Mouse (Mus musculus): ENCODE results near the gene Cntnap1.
A peak's percentile ranks its signal among the peaks of the same experiment; 100 is the strongest.

The Cntnap1 gene

DNA sequence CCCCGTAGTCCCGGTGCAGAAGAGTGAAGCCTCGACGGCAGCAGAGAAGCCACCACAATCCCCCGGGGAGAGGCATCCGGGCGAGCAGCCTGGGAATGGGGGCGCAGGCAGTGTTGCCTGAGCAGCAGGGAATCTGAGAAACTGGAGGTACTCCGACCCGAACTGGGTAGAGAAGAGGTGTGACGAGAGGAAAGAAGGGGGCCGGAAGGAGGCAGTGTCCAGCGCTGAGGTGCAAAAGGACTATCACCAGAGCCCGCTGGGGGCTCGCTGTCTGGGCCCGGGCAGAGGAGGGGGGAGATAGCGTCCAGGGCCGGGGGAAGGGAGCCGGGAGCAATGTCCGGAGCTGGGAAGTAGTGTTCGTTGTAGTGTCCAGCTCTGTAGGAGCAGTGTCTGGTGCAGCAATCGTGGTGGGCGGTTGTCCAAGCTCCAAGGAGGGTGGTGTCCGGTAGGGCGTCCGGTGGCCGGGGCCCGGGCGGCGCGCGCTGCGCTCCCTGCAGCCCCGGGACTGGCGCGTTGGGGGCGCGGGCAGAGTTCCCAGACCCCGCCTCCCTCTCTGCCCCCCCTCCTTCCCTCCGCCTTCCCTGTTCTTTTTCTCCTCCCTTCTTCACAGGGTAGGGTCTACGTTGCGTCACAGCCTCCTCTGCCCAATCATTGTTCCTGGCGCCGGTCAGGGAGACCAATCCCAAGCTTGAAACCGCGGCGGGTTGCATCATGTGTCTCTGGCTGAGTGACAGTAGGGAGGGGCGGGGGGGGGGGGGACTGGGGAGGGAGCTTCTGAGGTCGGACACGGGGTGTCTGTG lies 688 bp downstream of the Cntnap1 start, which contains the start of gene Plekhh3:
TSS of gene Plekhh3 (minus strand) at position 541 of the 800 bp plus-strand sequence.
- DNase-seq (ENCODE audit: low spot score): peak; percentile 97

GRCm38 (mm10) chr11:101171721-101172433 lies 1.6 kb downstream of the Cntnap1 start:
- peak; percentile 73 for DNase-seq (ENCODE audit: low spot score)

- DNase-seq (ENCODE audit: low spot score): no peak
Measured at GRCm38 (mm10) chr11:101172434-101172815, 2.1 kb downstream of the Cntnap1 start.

GRCm38 (mm10) chr11:101173112-101173511 lies 2.8 kb downstream of the Cntnap1 start:
- no peak for DNase-seq (ENCODE audit: low spot score)

- DNase-seq (ENCODE audit: low spot score): peak; percentile 73
Measured at GRCm38 (mm10) chr11:101173631-101174388, 3.5 kb downstream of the Cntnap1 start.

- no peak for DNase-seq (ENCODE audit: low spot score)
Measured at GRCm38 (mm10) chr11:101174389-101174745, 4.0 kb downstream of the Cntnap1 start.

GRCm38 (mm10) chr11:101174851-101175628 lies 4.7 kb downstream of the Cntnap1 start, which contains the start of gene Ccr10:
Ccr10 (minus strand) TSS chr11:101175443.
- DNase-seq (ENCODE audit: low spot score): no peak

DNA sequence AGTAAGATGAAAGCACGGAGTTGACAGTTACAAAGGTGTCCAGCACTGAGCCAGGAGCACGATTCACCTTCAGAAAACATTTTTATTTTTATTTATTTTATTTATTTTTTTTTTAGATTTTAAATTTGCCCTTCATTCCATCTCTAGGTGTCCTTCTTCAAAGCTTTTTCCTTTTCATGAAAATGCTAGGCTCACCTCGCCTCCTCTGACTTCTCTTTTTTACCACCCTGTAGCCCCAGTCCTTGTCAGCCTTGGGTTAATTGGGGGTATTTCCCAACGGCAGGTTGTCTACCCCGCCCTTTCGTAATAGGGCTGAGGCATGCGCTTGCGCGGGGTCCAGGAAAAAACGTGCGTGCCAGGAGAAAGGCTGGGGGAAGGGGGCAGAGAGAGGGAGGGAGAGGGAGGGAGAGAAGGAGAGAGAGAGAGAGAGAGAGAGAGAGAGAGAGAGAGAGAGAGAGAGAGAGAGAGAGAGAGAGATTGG lies 5.4 kb downstream of the Cntnap1 start:
- no peak for DNase-seq (ENCODE audit: low spot score)

- DNase-seq (ENCODE audit: low spot score): no peak
Measured at GRCm38 (mm10) chr11:101176117-101176691, 5.9 kb downstream of the Cntnap1 start.

- peak; percentile 80 for DNase-seq (ENCODE audit: low spot score)
Measured at GRCm38 (mm10) chr11:101176933-101177773, 6.8 kb downstream of the Cntnap1 start.

DNA sequence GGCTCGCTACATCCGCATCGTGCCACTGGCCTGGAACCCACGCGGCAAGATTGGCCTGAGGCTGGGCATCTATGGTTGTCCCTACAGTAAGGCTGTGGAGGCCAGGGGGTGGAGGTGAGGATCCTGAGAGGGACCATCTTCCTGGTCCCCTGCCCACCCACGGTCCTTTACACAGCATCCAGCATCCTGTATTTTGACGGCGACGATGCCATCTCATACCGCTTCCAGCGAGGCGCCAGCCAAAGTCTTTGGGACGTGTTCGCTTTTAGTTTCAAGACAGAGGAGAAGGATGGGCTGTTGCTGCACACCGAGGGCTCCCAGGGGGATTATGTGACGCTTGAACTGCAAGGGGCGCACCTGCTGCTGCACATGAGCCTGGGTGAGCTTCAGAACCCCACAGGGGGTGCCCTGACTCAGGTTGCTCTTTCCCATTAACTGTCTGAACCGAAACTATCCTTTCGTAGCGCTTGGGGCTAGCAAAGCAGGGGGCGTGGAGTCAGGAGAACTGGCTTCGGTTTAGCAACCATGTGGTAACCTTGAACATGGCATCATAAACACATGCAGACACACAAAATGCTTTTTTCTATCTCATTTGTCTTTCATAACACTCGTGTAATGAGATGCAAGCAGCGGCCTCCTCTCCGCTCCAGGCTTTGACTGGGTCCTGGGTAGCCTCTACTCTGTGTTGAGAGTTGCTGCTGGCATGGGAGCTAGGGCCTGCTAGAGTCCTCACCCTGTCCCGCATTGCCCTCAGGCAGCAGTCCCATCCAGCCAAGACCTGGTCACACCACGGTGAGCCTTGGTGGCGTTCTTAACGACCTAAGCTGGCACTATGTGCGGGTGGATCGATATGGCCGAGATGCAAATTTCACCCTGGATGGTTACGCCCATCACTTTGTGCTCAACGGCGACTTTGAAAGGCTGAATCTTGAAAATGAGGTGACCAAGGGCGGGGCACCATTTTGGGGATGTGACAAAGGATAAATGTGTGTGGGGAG lies 8.0 kb downstream of the Cntnap1 start:
- no peak for DNase-seq (ENCODE audit: low spot score)

DNA sequence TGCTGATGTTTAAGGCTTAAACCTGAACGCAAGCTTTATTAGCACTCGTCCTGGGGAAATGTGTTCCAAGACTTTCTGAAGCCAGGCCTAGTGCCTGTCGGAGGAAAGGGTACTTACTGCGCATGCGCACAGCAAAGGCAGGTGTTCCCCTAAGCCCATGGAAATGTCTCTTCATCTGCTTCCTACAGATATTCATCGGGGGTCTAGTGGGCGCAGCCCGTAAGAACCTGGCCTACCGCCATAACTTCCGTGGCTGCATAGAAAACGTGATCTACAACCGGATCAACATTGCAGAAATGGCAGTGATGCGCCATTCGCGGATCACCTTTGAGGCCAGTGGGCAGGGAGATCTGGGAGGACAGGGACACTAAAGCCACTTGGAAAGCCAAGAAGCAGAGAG lies 9.0 kb downstream of the Cntnap1 start:
- no peak for DNase-seq (ENCODE audit: low spot score)

DNA sequence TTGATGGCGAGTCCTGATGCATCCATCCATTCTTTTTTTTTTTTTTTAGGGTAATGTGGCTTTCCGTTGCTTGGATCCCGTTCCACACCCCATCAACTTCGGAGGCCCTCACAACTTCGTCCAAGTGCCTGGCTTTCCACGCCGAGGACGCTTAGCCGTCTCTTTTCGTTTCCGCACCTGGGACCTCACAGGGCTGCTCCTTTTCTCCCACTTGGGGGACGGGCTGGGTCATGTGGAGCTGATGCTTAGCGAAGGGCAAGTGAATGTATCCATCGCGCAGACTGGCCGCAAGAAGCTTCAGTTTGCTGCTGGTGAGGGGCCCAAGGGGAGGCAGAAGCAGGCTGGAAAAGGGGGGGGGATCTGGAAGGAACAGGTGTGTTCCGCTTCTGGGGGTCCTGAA lies 9.9 kb downstream of the Cntnap1 start:
- no peak for DNase-seq (ENCODE audit: low spot score)

DNA sequence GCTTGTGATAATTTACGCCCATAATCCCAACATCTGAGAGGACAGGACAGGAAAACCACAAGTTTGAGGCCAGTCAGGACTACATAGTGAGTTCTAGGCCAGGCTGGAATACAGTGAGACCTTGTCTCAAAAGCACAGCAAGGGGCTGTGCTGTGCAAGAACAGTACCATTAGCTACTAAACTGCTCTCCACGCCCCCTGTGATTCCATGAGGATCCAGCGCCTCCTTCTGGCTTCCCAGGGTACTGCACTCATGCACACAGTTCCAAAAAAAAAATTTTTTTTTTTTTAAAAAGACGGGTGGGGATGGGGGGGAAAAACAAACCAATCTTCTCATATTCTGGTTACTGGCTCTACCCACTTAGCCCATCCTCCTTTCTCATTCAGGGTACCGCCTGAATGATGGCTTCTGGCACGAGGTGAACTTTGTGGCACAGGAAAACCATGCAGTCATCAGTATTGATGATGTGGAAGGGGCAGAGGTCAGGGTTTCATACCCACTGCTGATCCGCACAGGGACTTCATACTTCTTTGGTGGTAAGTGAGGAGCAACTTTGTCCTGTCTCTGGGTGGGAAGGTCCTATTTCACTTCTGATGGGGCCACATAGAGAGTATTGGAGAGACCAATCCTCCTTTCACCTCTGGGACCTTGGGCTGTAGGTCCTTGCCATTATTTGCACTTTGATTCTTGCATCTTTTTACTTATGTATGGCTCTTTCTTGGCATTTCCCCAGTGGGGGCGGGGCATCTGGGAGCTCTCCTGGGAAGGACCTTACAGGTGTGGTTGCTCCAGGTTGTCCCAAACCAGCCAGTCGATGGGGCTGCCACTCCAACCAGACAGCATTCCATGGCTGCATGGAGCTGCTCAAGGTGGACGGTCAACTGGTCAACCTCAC lies 10.8 kb downstream of the Cntnap1 start:
- DNase-seq (ENCODE audit: low spot score): no peak

- no peak for DNase-seq (ENCODE audit: low spot score)
Measured at GRCm38 (mm10) chr11:101181961-101182360, 11.6 kb downstream of the Cntnap1 start.

DNA sequence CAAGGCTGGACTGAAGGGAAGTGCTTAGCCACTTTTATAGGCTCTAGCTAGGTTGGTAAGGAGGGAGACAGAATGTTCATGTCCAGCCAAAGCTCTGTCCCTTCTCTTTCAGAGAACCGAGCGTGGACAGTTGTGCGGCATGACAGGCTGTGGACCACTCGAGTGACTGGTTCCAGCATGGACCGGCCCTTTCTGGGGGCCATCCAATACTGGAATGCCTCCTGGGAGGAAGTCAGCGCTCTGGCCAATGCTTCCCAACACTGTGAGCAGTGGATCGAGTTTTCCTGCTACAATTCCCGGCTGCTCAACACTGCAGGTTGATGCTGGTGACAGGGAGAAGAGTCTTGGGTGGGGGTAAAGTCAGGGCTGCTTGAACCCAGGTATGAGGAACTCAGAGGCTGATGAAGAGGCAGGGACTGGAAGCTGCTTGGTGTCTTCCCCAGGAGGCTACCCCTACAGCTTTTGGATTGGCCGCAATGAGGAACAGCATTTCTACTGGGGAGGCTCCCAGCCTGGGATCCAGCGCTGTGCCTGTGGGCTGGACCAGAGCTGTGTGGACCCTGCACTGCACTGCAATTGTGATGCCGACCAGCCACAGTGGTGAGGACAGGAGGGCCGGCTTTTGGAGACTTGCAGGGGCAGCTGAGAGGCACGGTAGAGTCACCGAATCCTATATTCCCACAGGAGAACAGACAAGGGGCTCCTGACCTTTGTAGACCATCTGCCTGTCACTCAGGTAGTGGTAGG lies 12.6 kb downstream of the Cntnap1 start:
- DNase-seq (ENCODE audit: low spot score): no peak

GRCm38 (mm10) chr11:101184984-101185383 lies 14.7 kb downstream of the Cntnap1 start:
- no peak for DNase-seq (ENCODE audit: low spot score)

Data from layer of hippocampus, adult 11-12 months (tissue).